Mouse (Mus musculus): ENCODE measurements around the gene Rtl10.
A peak's percentile ranks its signal among the peaks of the same experiment; 100 is the strongest.
"Not testable (repeated sequence)": the region's sequence is repeated elsewhere in the genome, so short reads cannot be mapped to it uniquely, and the experiment has no call there.

Gene Rtl10

GRCm38 (mm10) chr16:18483839-18484238 is 14.9 kb upstream of the Rtl10 start:
- no peak for DNase-seq (ENCODE audit: low read depth, low spot score)

GRCm38 (mm10) chr16:18484386-18484785 is 14.3 kb upstream of the Rtl10 start:
- DNase-seq (ENCODE audit: low read depth, low spot score): no peak

- DNase-seq (ENCODE audit: low read depth, low spot score): no peak
Observed at GRCm38 (mm10) chr16:18484794-18485435, 13.8 kb upstream of the Rtl10 start.

GRCm38 (mm10) chr16:18486126-18486525 is 12.6 kb upstream of the Rtl10 start:
- no peak for DNase-seq (ENCODE audit: low read depth, low spot score)

- DNase-seq (ENCODE audit: low read depth, low spot score): no peak
Observed at GRCm38 (mm10) chr16:18490281-18490680, 8.4 kb upstream of the Rtl10 start.

- no peak for DNase-seq (ENCODE audit: low read depth, low spot score)
Observed at GRCm38 (mm10) chr16:18490894-18491293, 7.8 kb upstream of the Rtl10 start.

GRCm38 (mm10) chr16:18497865-18498515 is 711 bp upstream of the Rtl10 start:
- DNase-seq (ENCODE audit: low read depth, low spot score): no peak

GRCm38 (mm10) chr16:18498996-18499395 is 295 bp downstream of the Rtl10 start:
- DNase-seq (ENCODE audit: low read depth, low spot score): no peak

- DNase-seq (ENCODE audit: low read depth, low spot score): no peak
Observed at GRCm38 (mm10) chr16:18501531-18501930, 2.8 kb downstream of the Rtl10 start.

- DNase-seq (ENCODE audit: low read depth, low spot score): peak; percentile 25
Observed at GRCm38 (mm10) chr16:18503566-18504342, 5.1 kb downstream of the Rtl10 start.

- no peak for DNase-seq (ENCODE audit: low read depth, low spot score)
Observed at GRCm38 (mm10) chr16:18506524-18507199, 8.0 kb downstream of the Rtl10 start.

- no peak for DNase-seq (ENCODE audit: low read depth, low spot score)
Observed at GRCm38 (mm10) chr16:18507200-18507549, 8.5 kb downstream of the Rtl10 start.

- no peak for DNase-seq (ENCODE audit: low read depth, low spot score)
Observed at GRCm38 (mm10) chr16:18511741-18512140, 13.0 kb downstream of the Rtl10 start.

GRCm38 (mm10) chr16:18513508-18513907 is 14.8 kb downstream of the Rtl10 start:
- no peak for DNase-seq (ENCODE audit: low read depth, low spot score)

- DNase-seq (ENCODE audit: low read depth, low spot score): peak; percentile 27
Observed at GRCm38 (mm10) chr16:18518091-18518490, 19.4 kb downstream of the Rtl10 start.

- DNase-seq (ENCODE audit: low read depth, low spot score): no peak
Observed at GRCm38 (mm10) chr16:18523563-18524245, 25.0 kb downstream of the Rtl10 start.

GRCm38 (mm10) chr16:18528656-18529055 is 30.0 kb downstream of the Rtl10 start:
- no peak for DNase-seq (ENCODE audit: low read depth, low spot score)

GRCm38 (mm10) chr16:18533061-18533460 is 34.4 kb downstream of the Rtl10 start:
- not testable (repeated sequence) for DNase-seq (ENCODE audit: low read depth, low spot score)

GRCm38 (mm10) chr16:18537407-18537990 is 38.8 kb downstream of the Rtl10 start:
- DNase-seq (ENCODE audit: low read depth, low spot score): no peak

GRCm38 (mm10) chr16:18539281-18539680 is 40.6 kb downstream of the Rtl10 start:
- no peak for DNase-seq (ENCODE audit: low read depth, low spot score)

- no peak for DNase-seq (ENCODE audit: low read depth, low spot score)
Observed at GRCm38 (mm10) chr16:18543151-18543829, 44.6 kb downstream of the Rtl10 start.

Data from CD4-positive, CD25-positive, alpha-beta regulatory T cell, adult 2 months (primary cell).